Mouse (Mus musculus): ENCODE data around the gene Cdk19. TPM values are rescaled to one million over a fixed set of nuclear protein-coding genes. Genes with fewer than 3 reads are reported as not detected.

The Cdk19 gene
- total RNA-seq, 2 experiments from 2014 or later, result 15.8 to 16.2 TPM

Other genes starting within 250 kb of the Cdk19 start
- gene Slc16a10, start 197.3 kb upstream of the Cdk19 start, total RNA-seq (2021), result 10 to 100 TPM; 13.4 to 16.2 TPM
- gene Rpf2, start 92.5 kb upstream of the Cdk19 start, total RNA-seq (2021), result 10 to 100 TPM; 16.1 to 17.2 TPM
- gene Gtf3c6, start 81.5 kb upstream of the Cdk19 start, total RNA-seq (2021), result 10 to 100 TPM; 30.4 to 31.5 TPM
- 10 to 100 TPM; 41.9 to 64.2 TPM for gene Amd1, start 37.4 kb upstream of the Cdk19 start, total RNA-seq (2021)
- gene Slc22a16, start 230.8 kb downstream of the Cdk19 start, total RNA-seq (2021), result not detected

Data from heart, postnatal 10 days (tissue).